Mouse (Mus musculus) v-Abl transformed pro-B cells (cell line): ENCODE measurements around the gene Sp3.
"Not testable (repeated sequence)": the region's sequence is repeated elsewhere in the genome, so short reads cannot be mapped to it uniquely, and the experiment has no call there.

Experiments used
- in situ Hi-C, 2 experiments: fragments of 400-800 bp; cut with MboI; formaldehyde crosslinking; loops; one replicate each; pipeline ENCODE4 v1.15.1; 2025; ENCODE audit not compliant: unreplicated experiment in 2 of 2

The Sp3 gene

GRCm38 (mm10) chr2:72952979-72953378 is 27.3 kb downstream of the Sp3 start:
- in situ Hi-C loops = loop anchor here (25.0 kb wide), 4 partner anchors 109 to 459 kb away; no protein-coding TSS in a partner anchor

- in situ Hi-C loops = loop anchor here in 1 of 2 experiments (25.0 kb wide), 1 partner anchor 649 kb away; the partner anchor contains the start of gene Map3k20
Measured at GRCm38 (mm10) chr2:72935937-72936336, 44.3 kb downstream of the Sp3 start.

- in situ Hi-C loops = loop anchor here in 1 of 2 experiments (25.0 kb wide), 1 partner anchor 645 kb away; the partner anchor contains the start of gene Map3k20
Measured at GRCm38 (mm10) chr2:72932186-72932585, 48.1 kb downstream of the Sp3 start.

- in situ Hi-C loops = loop anchor here in 1 of 2 experiments (25.0 kb wide), 1 partner anchor 638 kb away; the partner anchor contains the start of gene Map3k20
Measured at GRCm38 (mm10) chr2:72924981-72925380, 55.3 kb downstream of the Sp3 start.

- in situ Hi-C loops = no loop called here
Measured at GRCm38 (mm10) chr2:72916170-72916569, 64.1 kb downstream of the Sp3 start.

GRCm38 (mm10) chr2:72915245-72915930 is 64.9 kb downstream of the Sp3 start:
- in situ Hi-C loops = no loop called here

- in situ Hi-C loops = no loop called here
Measured at GRCm38 (mm10) chr2:72913458-72913760, 66.8 kb downstream of the Sp3 start.

GRCm38 (mm10) chr2:72912708-72913457 is 67.4 kb downstream of the Sp3 start:
- in situ Hi-C loops = no loop called here

GRCm38 (mm10) chr2:72911527-72911926 is 68.7 kb downstream of the Sp3 start:
- in situ Hi-C loops = no loop called here

- in situ Hi-C loops = no loop called here
Measured at GRCm38 (mm10) chr2:72909046-72909445, 71.2 kb downstream of the Sp3 start.

GRCm38 (mm10) chr2:72908191-72908910 is 71.9 kb downstream of the Sp3 start:
- in situ Hi-C loops = no loop called here

- in situ Hi-C loops = no loop called here
Measured at GRCm38 (mm10) chr2:72906745-72907144, 73.5 kb downstream of the Sp3 start.

GRCm38 (mm10) chr2:72902816-72903680 is 77.2 kb downstream of the Sp3 start:
- in situ Hi-C loops = not testable (repeated sequence)

- in situ Hi-C loops = no loop called here
Measured at GRCm38 (mm10) chr2:72898782-72899305, 81.4 kb downstream of the Sp3 start.

GRCm38 (mm10) chr2:72898094-72898781 is 82.0 kb downstream of the Sp3 start:
- in situ Hi-C loops = no loop called here

GRCm38 (mm10) chr2:72889806-72890205 is 90.4 kb downstream of the Sp3 start:
- in situ Hi-C loops = no loop called here
